Mouse (Mus musculus): Measurements from ENCODE around the gene Card11.

Card11 gene

GRCm38 (mm10) chr5:140853723-140854122 is 146.7 kb downstream of the Card11 start:
- DNase-seq (ENCODE audit: low read depth, low spot score), result no peak

DNA sequence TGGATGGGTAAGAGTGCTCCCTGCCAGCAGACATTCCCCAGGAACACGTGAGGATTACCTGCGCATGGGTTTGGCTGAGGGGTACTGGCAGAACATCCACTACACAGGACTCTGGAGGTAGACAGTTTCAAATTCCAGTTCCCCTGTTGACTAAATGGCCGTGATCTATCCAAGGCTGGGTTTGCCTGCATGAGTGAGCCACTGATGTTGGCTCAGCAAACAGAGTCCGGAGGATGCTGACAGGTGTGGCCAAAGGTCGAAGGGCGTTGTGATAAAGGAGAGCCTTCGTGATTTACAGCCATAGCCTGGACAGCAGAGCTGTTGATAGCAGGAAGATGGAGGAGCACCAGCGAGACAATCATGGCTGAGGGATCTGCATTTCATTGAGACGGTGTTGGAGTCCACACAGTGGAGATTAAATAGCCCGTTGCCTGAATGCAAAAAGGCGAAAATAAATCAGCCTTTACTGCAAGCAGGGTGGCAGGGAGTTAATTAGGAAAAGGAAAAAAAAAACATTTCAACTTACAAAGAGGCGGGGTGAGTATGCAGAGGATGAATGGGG is 147.9 kb downstream of the Card11 start:
- DNase-seq (ENCODE audit: low read depth, low spot score), result no peak

DNA sequence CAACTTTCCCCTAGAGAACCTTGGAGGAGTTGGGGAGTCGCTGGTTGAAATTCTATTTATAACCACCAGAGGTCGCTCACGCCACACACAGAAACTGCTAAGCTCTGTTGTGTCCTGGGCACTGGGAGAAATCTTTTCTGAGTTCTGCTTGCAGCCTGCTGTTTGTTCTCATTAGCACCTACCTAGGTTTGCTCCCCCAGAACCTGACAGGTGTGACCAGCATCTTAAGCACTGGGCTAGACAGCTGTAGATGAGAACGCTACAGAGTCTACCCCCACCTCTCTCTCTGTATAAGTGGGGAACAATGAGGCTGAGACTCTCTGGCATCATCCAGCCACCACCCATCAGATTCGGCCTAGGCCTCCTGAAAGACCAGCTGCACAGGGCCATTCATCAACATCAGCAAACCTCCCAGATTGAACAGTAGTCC is 153.1 kb downstream of the Card11 start:
- peak; percentile 61 for DNase-seq (ENCODE audit: low read depth, low spot score)

GRCm38 (mm10) chr5:140841942-140842341 is 158.4 kb downstream of the Card11 start:
- no peak for DNase-seq (ENCODE audit: low read depth, low spot score)

- no peak for DNase-seq (ENCODE audit: low read depth, low spot score)
Observed at GRCm38 (mm10) chr5:140831064-140831431, 169.3 kb downstream of the Card11 start.

GRCm38 (mm10) chr5:140830314-140831063 is 169.9 kb downstream of the Card11 start, which contains the start of gene Gna12:
Gna12 (minus strand) TSS chr5:140830431.
- DNase-seq (ENCODE audit: low read depth, low spot score), result peak; percentile 100

GRCm38 (mm10) chr5:140829911-140830294 is 170.5 kb downstream of the Card11 start:
- DNase-seq (ENCODE audit: low read depth, low spot score), result peak; percentile 68

GRCm38 (mm10) chr5:140829081-140829910 is 171.1 kb downstream of the Card11 start:
- DNase-seq (ENCODE audit: low read depth, low spot score), result no peak

- DNase-seq (ENCODE audit: low read depth, low spot score), result no peak
Observed at GRCm38 (mm10) chr5:140828363-140828762, 172.0 kb downstream of the Card11 start.

DNA sequence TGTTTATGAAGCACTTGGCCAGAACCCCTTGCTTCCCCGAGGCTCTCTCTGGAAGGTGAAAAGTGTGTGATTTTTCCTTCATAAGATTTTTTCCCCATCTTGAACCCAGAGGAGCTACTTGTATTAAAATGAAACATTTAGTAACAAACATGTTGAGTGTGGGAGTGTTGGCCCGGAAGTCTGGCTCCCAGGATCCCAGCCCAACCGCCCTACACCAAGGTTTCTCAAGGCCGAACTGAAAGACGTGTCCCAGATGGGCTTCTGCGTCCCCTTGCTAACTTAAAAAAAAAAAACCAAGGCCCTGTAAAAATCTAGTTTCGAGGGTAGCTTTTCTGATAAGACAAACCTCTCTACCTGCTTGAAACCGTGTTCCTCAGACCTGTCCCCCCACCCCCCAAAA is 172.5 kb downstream of the Card11 start:
- no peak for DNase-seq (ENCODE audit: low read depth, low spot score)

DNA sequence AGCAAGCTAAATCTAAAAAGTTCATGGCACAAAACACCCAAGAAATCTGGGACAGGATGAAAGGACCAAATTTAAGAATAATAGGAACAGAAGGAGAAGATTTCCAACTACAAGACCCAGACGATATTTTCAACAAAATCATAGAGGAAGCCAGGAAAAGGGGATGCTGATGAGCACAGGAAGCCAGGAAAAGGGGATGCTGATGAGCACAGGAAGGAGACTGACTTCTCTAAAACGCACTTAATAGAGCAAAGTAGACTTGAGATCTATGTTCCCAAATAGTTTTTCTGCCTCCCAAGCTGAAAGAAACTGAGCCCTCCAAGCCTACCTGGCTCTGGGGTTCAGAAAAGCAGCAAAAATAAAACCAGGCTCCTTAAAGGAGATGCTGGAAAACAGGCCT is 173.0 kb downstream of the Card11 start:
- no peak for DNase-seq (ENCODE audit: low read depth, low spot score)

- no peak for DNase-seq (ENCODE audit: low read depth, low spot score)
Observed at GRCm38 (mm10) chr5:140826796-140827195, 173.6 kb downstream of the Card11 start.

GRCm38 (mm10) chr5:140826118-140826517 is 174.3 kb downstream of the Card11 start:
- no peak for DNase-seq (ENCODE audit: low read depth, low spot score)

DNA sequence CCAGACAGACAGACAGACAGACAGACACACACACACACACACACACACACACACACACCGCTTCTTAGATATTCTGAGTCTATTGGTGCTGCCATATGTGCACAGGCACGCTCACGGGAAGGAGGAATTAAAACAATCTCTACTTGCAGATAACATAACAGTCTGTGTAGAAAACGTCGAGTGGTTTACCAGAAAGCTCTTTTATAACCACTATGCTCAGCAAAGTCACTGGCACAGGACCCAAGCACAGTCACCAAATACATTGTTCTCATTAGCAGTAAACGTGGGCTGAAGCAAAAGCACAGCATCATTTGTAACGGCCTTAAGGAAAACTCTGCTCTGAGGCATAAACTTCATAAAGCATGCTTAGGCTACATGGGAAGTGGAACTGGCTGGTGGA is 176.3 kb downstream of the Card11 start:
- no peak for DNase-seq (ENCODE audit: low read depth, low spot score)

GRCm38 (mm10) chr5:140823386-140823785 is 177.0 kb downstream of the Card11 start:
- DNase-seq (ENCODE audit: low read depth, low spot score), result no peak

Measured in A20 (cell line).